Mouse (Mus musculus) liver, adult 2 months (tissue): ENCODE measurements around the gene Itga3.

Source experiments
- CTCF ChIP-seq: fragments of 200-500 bp; IDR thresholded peaks from 2 replicates; pipeline ENCODE4 v1.5.1; 2011; ENCODE audit warnings: low read depth, low read length, control low read depth
- POLR2A ChIP-seq: fragments of 200-500 bp; IDR thresholded peaks from 2 replicates; pipeline ENCODE4 v1.6.1; 2011; ENCODE audit warnings: low read length, control low read depth; ENCODE audit not compliant: insufficient read depth; ENCODE audit errors: extremely low read depth

- TF ChIP-seq CTCF: no peak
- TF ChIP-seq POLR2A: no peak
Measured at GRCm38 (mm10) chr11:95073835-95074234, 2.8 kb downstream of the Itga3 start.
